Mouse (Mus musculus) G1E (cell line): ENCODE results near the gene Hopx.

ENCODE experiments used
- CTCF ChIP-seq: IDR thresholded peaks from 2 replicates; pipeline ENCODE4 v1.5.1; 2012; ENCODE audit warnings: low read depth, low read length, inconsistent platforms, mixed read lengths
- GATA1 ChIP-seq: IDR thresholded peaks from 2 replicates; pipeline ENCODE4 v1.6.1; 2012; ENCODE audit warnings: borderline replicate concordance, low read length, inconsistent platforms, mixed read lengths
- GATA2 ChIP-seq: IDR thresholded peaks from 2 replicates; pipeline ENCODE4 v1.6.1; 2012; ENCODE audit warnings: low read depth, low read length, inconsistent platforms, borderline replicate concordance
- POLR2AphosphoS5 ChIP-seq: IDR thresholded peaks from 2 replicates; pipeline ENCODE4 v1.6.1; 2012; ENCODE audit warnings: low read depth, low read length, inconsistent platforms; ENCODE audit not compliant: insufficient replicate concordance
- TAL1 ChIP-seq: conservative IDR thresholded peaks from 2 replicates; pipeline ENCODE4 v1.6.1; 2012; ENCODE audit warnings: low read depth, low read length, inconsistent platforms, mixed read lengths

GRCm38 (mm10) chr5:77100691-77101090 is 14.2 kb downstream of the Hopx start:
- TF ChIP-seq CTCF (no peak), POLR2AphosphoS5 (no peak), GATA1 (no peak), TAL1 (no peak), GATA2 (no peak)
